Mouse (Mus musculus): Measurements from ENCODE around the gene Insig1. TPM values are rescaled to one million over a fixed set of nuclear protein-coding genes. Genes with fewer than 3 reads are reported as not detected.

Gene Insig1
- total and polyA plus RNA-seq, 3 experiments: 1.4 to 2.4 TPM; not detected in 1

DNA sequence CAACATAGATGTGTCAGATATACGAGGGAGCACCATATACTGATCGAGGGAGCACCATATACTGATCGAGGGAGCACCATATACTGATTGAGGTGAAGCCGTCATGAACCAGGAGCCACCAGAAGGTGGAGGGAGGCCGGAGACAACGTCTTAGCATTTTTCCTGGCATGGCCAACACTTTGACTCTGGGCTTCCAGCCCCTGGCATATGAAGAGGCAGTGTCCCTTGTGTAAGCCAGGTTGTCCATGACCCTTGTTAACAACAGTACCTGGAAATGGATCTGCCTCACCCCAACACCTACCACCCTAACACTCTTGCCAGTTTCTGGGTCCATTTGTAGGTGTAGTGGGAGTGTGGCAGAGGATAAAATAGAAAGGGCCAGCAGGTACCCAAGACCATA lies 23.7 kb downstream of the Insig1 start:
- no peak for DNase-seq (ENCODE audit: low spot score)
- no peaks in the 10 kb centered on the region for H3K9me3 ChIP-seq (replicated peaks)
- no peaks in the 10 kb centered on the region for H3K4me1 ChIP-seq (ENCODE audit: insufficient read depth, low read depth, low read length)
- no peak overlapping the region for H3K4me3 ChIP-seq (ENCODE audit: low read depth, low read length)
- H3K36me3 ChIP-seq (replicated peaks): no peaks in the 10 kb centered on the region
- no peak for TF ChIP-seq GATA2 (IDR thresholded peaks at IDR 0.05; ENCODE audit: borderline replicate concordance, low read depth, low read length)
- TF ChIP-seq CTCF (IDR thresholded peaks at IDR 0.05; ENCODE audit: low read depth, low read length): no peak
- no peak for TF ChIP-seq POLR2AphosphoS5 (IDR thresholded peaks at IDR 0.05; ENCODE audit: insufficient replicate concordance, low read depth, low read length)
- no peak for TF ChIP-seq TAL1 (conservative IDR thresholded peaks at IDR 0.05; ENCODE audit: low read depth, low read length)
- no peak for TF ChIP-seq GATA1 (IDR thresholded peaks at IDR 0.05; ENCODE audit: borderline replicate concordance, low read length)
- peaks cover 4% of the 10 kb centered on the region for H3K27me3 ChIP-seq (ENCODE audit: insufficient read depth, low read length)
- ATAC-seq (ENCODE audit: extremely low read depth, insufficient number of reproducible peaks, low FRiP score, poor library complexity, severe bottlenecking): no peak

DNA sequence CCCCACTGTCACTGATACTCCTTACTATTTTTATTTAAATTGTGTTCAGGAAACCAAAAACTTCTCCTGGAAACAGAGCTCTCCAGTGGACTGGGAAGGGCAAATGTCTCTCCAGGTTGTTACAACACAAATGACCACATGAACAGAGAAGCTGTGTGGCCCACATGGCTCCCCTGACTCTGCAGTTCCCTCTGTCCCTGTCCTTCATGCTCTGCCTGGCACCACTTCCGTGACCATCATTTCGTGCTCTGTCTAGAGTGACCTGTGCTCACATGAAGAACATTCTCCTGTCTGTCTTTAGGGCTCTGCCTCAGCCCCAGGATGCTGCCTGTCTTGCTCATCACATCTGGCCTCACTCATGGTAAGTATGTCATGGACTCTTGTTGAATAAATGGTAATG lies 24.5 kb downstream of the Insig1 start:
- Histone ChIP-seq H3K9me3 (replicated peaks) (no peaks in the 10 kb centered on the region), H3K27me3 (ENCODE audit: insufficient read depth, low read length) (peaks cover 4% of the 10 kb centered on the region), H3K36me3 (replicated peaks) (no peaks in the 10 kb centered on the region), H3K4me1 (ENCODE audit: insufficient read depth, low read depth, low read length) (no peaks in the 10 kb centered on the region), H3K4me3 (ENCODE audit: low read depth, low read length) (no peak overlapping the region)
- ATAC-seq (ENCODE audit: extremely low read depth, insufficient number of reproducible peaks, low FRiP score, poor library complexity, severe bottlenecking) (no peak), DNase-seq (ENCODE audit: low spot score) (no peak)
- TF ChIP-seq CTCF (IDR thresholded peaks at IDR 0.05; ENCODE audit: low read depth, low read length): no peak
- no peak for TF ChIP-seq TAL1 (conservative IDR thresholded peaks at IDR 0.05; ENCODE audit: low read depth, low read length)
- no peak for TF ChIP-seq GATA2 (IDR thresholded peaks at IDR 0.05; ENCODE audit: borderline replicate concordance, low read depth, low read length)
- no peak for TF ChIP-seq GATA1 (IDR thresholded peaks at IDR 0.05; ENCODE audit: borderline replicate concordance, low read length)
- no peak for TF ChIP-seq POLR2AphosphoS5 (IDR thresholded peaks at IDR 0.05; ENCODE audit: insufficient replicate concordance, low read depth, low read length)

DNA sequence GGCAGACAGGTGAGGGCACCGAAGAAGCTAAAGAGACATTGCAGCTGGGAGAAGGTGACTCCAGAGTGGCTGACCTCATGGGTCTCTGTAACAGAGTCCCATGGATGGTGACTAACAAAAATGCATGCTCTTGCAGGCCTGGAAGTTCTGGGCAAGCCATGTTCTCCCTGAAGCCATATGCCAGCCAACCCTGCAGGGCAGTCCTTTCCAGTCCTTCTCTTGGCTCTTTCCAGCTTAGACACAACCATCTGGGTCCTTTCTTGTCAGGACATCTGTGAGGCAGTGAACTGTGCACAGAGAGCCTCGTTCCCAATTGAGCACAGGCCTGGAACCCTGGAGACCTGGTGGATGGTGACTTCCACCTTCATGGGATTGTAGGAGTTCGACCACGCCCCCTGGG lies 35.8 kb downstream of the Insig1 start:
- TF ChIP-seq CTCF (IDR thresholded peaks at IDR 0.05; ENCODE audit: low read depth, low read length): no peak
- no peaks in the 10 kb centered on the region for H3K9me3 ChIP-seq (replicated peaks)
- DNase-seq (ENCODE audit: low spot score): no peak
- H3K36me3 ChIP-seq (replicated peaks): no peaks in the 10 kb centered on the region
- no peak overlapping the region for H3K4me3 ChIP-seq (ENCODE audit: low read depth, low read length)
- no peaks in the 10 kb centered on the region for H3K4me1 ChIP-seq (ENCODE audit: insufficient read depth, low read depth, low read length)
- no peak for ATAC-seq (ENCODE audit: extremely low read depth, insufficient number of reproducible peaks, low FRiP score, poor library complexity, severe bottlenecking)
- H3K27me3 ChIP-seq (ENCODE audit: insufficient read depth, low read length): no peaks in the 10 kb centered on the region

DNA sequence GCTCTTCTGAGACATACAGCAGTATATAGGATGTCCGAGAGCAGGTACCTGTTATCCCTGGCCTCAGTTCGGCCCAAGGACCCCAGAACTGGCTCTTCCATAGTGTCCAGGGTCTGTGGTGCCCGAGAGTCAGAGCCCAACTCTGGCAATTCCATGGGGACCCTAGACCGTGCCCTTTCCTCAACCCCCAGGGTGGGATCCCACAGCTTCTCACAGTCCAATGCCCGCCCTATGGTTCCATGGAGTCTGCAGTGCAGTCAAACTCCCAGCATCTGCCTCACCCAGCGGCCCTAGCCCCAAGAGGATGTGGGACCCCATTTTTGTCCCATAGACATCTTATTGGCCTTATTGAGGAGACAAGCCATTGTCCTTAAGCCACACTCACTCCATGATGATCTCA lies 36.8 kb downstream of the Insig1 start:
- no peaks in the 10 kb centered on the region for H3K36me3 ChIP-seq (replicated peaks)
- no peaks in the 10 kb centered on the region for H3K9me3 ChIP-seq (replicated peaks)
- DNase-seq (ENCODE audit: low spot score) (no peak), ATAC-seq (ENCODE audit: extremely low read depth, insufficient number of reproducible peaks, low FRiP score, poor library complexity, severe bottlenecking) (no peak)
- no peak for TF ChIP-seq POLR2AphosphoS5 (IDR thresholded peaks at IDR 0.05; ENCODE audit: insufficient replicate concordance, low read depth, low read length)
- no peak for TF ChIP-seq TAL1 (conservative IDR thresholded peaks at IDR 0.05; ENCODE audit: low read depth, low read length)
- no peak for TF ChIP-seq GATA2 (IDR thresholded peaks at IDR 0.05; ENCODE audit: borderline replicate concordance, low read depth, low read length)
- no peak for TF ChIP-seq CTCF (IDR thresholded peaks at IDR 0.05; ENCODE audit: low read depth, low read length)
- TF ChIP-seq GATA1 (IDR thresholded peaks at IDR 0.05; ENCODE audit: borderline replicate concordance, low read length): no peak
- H3K4me1 ChIP-seq (ENCODE audit: insufficient read depth, low read depth, low read length): no peaks in the 10 kb centered on the region
- no peaks in the 10 kb centered on the region for H3K27me3 ChIP-seq (ENCODE audit: insufficient read depth, low read length)
- H3K4me3 ChIP-seq (ENCODE audit: low read depth, low read length): no peak overlapping the region

DNA sequence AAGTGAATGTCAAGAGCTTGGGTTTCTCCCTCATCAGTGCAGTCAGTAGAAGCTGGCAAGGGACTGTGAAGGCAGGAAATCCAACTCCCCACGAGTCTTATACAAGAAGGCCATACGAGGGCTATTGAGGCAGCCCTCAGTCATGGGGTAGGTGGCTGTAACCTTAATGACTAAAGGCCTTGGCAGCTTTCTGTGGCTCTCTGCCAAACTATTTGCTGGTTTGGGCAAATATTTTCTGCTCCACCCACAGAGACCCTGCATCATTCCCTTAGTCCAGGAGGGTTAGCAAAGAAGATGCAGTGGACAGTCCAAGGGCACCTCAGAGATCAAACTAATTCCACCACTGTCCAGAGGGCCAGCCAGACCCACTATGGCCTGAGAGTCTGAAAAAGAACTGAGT lies 39.7 kb downstream of the Insig1 start:
- no peak overlapping the region for H3K4me3 ChIP-seq (ENCODE audit: low read depth, low read length)
- DNase-seq (ENCODE audit: low spot score) (no peak), ATAC-seq (ENCODE audit: extremely low read depth, insufficient number of reproducible peaks, low FRiP score, poor library complexity, severe bottlenecking) (no peak)
- no peak for TF ChIP-seq GATA2 (IDR thresholded peaks at IDR 0.05; ENCODE audit: borderline replicate concordance, low read depth, low read length)
- no peak for TF ChIP-seq TAL1 (conservative IDR thresholded peaks at IDR 0.05; ENCODE audit: low read depth, low read length)
- TF ChIP-seq GATA1 (IDR thresholded peaks at IDR 0.05; ENCODE audit: borderline replicate concordance, low read length): no peak
- no peak for TF ChIP-seq POLR2AphosphoS5 (IDR thresholded peaks at IDR 0.05; ENCODE audit: insufficient replicate concordance, low read depth, low read length)
- no peak for TF ChIP-seq CTCF (IDR thresholded peaks at IDR 0.05; ENCODE audit: low read depth, low read length)
- H3K36me3 ChIP-seq (replicated peaks): no peaks in the 10 kb centered on the region
- no peaks in the 10 kb centered on the region for H3K9me3 ChIP-seq (replicated peaks)
- no peaks in the 10 kb centered on the region for H3K4me1 ChIP-seq (ENCODE audit: insufficient read depth, low read depth, low read length)
- H3K27me3 ChIP-seq (ENCODE audit: insufficient read depth, low read length): no peaks in the 10 kb centered on the region

DNA sequence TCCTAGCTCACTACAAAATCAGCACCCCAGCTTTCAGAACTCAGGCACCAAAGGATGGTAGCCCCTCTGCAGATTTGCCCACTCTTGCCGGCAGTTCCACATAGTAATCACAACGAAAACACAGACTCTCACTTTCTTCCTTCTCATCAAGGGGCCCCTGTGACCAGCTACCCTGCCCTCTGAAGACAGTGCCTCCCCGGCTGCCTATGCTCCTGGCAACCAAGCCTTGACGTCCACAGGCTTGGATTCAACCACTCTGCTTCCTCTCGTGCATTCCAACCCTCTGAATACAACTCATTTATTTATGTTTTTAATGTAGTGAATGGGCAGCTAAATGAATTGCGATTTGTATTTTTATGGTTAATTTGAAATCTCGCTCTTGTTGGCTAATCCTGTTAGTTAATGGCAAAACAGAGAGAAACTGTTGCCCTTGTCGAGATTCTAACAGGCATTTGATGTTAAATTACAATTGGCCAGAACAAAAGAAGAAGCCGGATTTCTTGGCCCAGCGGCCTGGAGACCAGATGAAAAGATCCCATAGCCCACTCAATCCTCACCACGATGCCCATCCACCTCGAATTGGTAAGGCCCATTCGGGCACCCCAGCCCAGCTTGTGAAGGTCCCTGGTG lies 46.2 kb downstream of the Insig1 start:
- peaks cover 18% of the 10 kb centered on the region for H3K27me3 ChIP-seq (ENCODE audit: insufficient read depth, low read length)

More for the DNA sequence above, 46.2 kb downstream of the Insig1 start:
- DNase-seq (ENCODE audit: low spot score) (no peak), ATAC-seq (ENCODE audit: extremely low read depth, insufficient number of reproducible peaks, low FRiP score, poor library complexity, severe bottlenecking) (no peak)
- Histone ChIP-seq H3K4me3 (ENCODE audit: low read depth, low read length) (no peak overlapping the region), H3K36me3 (replicated peaks) (no peaks in the 10 kb centered on the region), H3K4me1 (ENCODE audit: insufficient read depth, low read depth, low read length) (no peaks in the 10 kb centered on the region), H3K9me3 (replicated peaks) (no peaks in the 10 kb centered on the region)
- TF ChIP-seq POLR2AphosphoS5 (IDR thresholded peaks at IDR 0.05; ENCODE audit: insufficient replicate concordance, low read depth, low read length): no peak
- no peak for TF ChIP-seq GATA2 (IDR thresholded peaks at IDR 0.05; ENCODE audit: borderline replicate concordance, low read depth, low read length)
- TF ChIP-seq TAL1 (conservative IDR thresholded peaks at IDR 0.05; ENCODE audit: low read depth, low read length): no peak
- TF ChIP-seq GATA1 (IDR thresholded peaks at IDR 0.05; ENCODE audit: borderline replicate concordance, low read length): no peak
- TF ChIP-seq CTCF (IDR thresholded peaks at IDR 0.05; ENCODE audit: low read depth, low read length): no peak
